Mouse (Mus musculus): Measurements from ENCODE around the gene 1700015F17Rik. TPM values are rescaled to one million over a fixed set of nuclear protein-coding genes. Genes with fewer than 3 reads are reported as not detected.
A peak's percentile ranks its signal among the peaks of the same experiment; 100 is the strongest.

The 1700015F17Rik gene
- polyA plus RNA-seq, 1 experiment from 2014 or later: not detected

- Histone ChIP-seq H3K27me3 (ENCODE audit: control insufficient read depth, insufficient read depth, low read length) (no peaks in the 10 kb centered on the region), H3K4me3 (replicated peaks; ENCODE audit: low read length) (no peak overlapping the region), H3K4me2 (replicated peaks) (no peak overlapping the region), H3K27ac (no peak overlapping the region), H3K36me3 (replicated peaks; ENCODE audit: control insufficient read depth, insufficient read depth) (no peaks in the 10 kb centered on the region), H3K9me3 (ENCODE audit: control insufficient read depth, low read length) (no peaks in the 10 kb centered on the region), H3K9ac (no peak overlapping the region), H3K4me1 (replicated peaks; ENCODE audit: control insufficient read depth, insufficient read depth, low read length) (0 out of 2 replicates have a peak, but pooled peaks cover 4% of the 10 kb centered on the region)
- ATAC-seq (ENCODE audit: low FRiP score) (no peak), DNase-seq (ENCODE audit: low spot score) (no peak)
- 82% methylated on average over 4 of the region's 4 CpGs for WGBS
Observed at GRCm38 (mm10) chr5:5503381-5503780, 24.4 kb upstream of the 1700015F17Rik start.

- H3K27me3 ChIP-seq (ENCODE audit: control insufficient read depth, insufficient read depth, low read length): no peaks in the 10 kb centered on the region
- H3K27ac ChIP-seq: no peak overlapping the region
- H3K4me1 ChIP-seq (replicated peaks; ENCODE audit: control insufficient read depth, insufficient read depth, low read length): no peaks in the 10 kb centered on the region
- ATAC-seq (ENCODE audit: low FRiP score) (no peak), DNase-seq (ENCODE audit: low spot score) (no peak)
- H3K36me3 ChIP-seq (replicated peaks; ENCODE audit: control insufficient read depth, insufficient read depth): no peaks in the 10 kb centered on the region
- H3K9ac ChIP-seq: no peak overlapping the region
- H3K9me3 ChIP-seq (ENCODE audit: control insufficient read depth, low read length): no peaks in the 10 kb centered on the region
- 78% methylated on average over 2 of the region's 2 CpGs for WGBS
- H3K4me3 ChIP-seq (replicated peaks; ENCODE audit: low read length): no peak overlapping the region
- H3K4me2 ChIP-seq (replicated peaks): no peak overlapping the region
Observed at GRCm38 (mm10) chr5:5501583-5501982, 22.6 kb upstream of the 1700015F17Rik start.

GRCm38 (mm10) chr5:5496393-5496792, 17.4 kb upstream of the 1700015F17Rik start:
- no peaks in the 10 kb centered on the region for H3K9me3 ChIP-seq (ENCODE audit: control insufficient read depth, low read length)
- H3K4me2 ChIP-seq (replicated peaks): no peak overlapping the region
- DNase-seq (ENCODE audit: low spot score) (no peak), ATAC-seq (ENCODE audit: low FRiP score) (no peak)
- WGBS: 50% methylated on average over 3 of the region's 3 CpGs
- H3K4me1 ChIP-seq (replicated peaks; ENCODE audit: control insufficient read depth, insufficient read depth, low read length): no peaks in the 10 kb centered on the region
- no peaks in the 10 kb centered on the region for H3K36me3 ChIP-seq (replicated peaks; ENCODE audit: control insufficient read depth, insufficient read depth)
- H3K27ac ChIP-seq: no peak overlapping the region
- H3K27me3 ChIP-seq (ENCODE audit: control insufficient read depth, insufficient read depth, low read length): no peaks in the 10 kb centered on the region
- H3K4me3 ChIP-seq (replicated peaks; ENCODE audit: low read length): no peak overlapping the region
- no peak overlapping the region for H3K9ac ChIP-seq

GRCm38 (mm10) chr5:5495042-5495441, 16.1 kb upstream of the 1700015F17Rik start:
- Histone ChIP-seq H3K27ac (no peak overlapping the region), H3K4me2 (replicated peaks) (no peak overlapping the region), H3K4me3 (replicated peaks; ENCODE audit: low read length) (no peak overlapping the region), H3K9ac (no peak overlapping the region), H3K9me3 (ENCODE audit: control insufficient read depth, low read length) (no peaks in the 10 kb centered on the region), H3K36me3 (replicated peaks; ENCODE audit: control insufficient read depth, insufficient read depth) (no peaks in the 10 kb centered on the region), H3K27me3 (ENCODE audit: control insufficient read depth, insufficient read depth, low read length) (no peaks in the 10 kb centered on the region), H3K4me1 (replicated peaks; ENCODE audit: control insufficient read depth, insufficient read depth, low read length) (no peaks in the 10 kb centered on the region)
- ATAC-seq (ENCODE audit: low FRiP score) (peak; percentile 32; the same call in 1 of the 2 replicates), DNase-seq (ENCODE audit: low spot score) (no peak)
- WGBS: 91% methylated on average over 4 of the region's 4 CpGs

- DNase-seq (ENCODE audit: low spot score) (peak; percentile 83), ATAC-seq (ENCODE audit: low FRiP score) (peak; percentile 65; the same call in 1 of the 2 replicates)
- Histone ChIP-seq H3K9me3 (ENCODE audit: control insufficient read depth, low read length) (no peaks in the 10 kb centered on the region), H3K27me3 (ENCODE audit: control insufficient read depth, insufficient read depth, low read length) (no peaks in the 10 kb centered on the region), H3K4me2 (replicated peaks) (no peak overlapping the region), H3K4me1 (replicated peaks; ENCODE audit: control insufficient read depth, insufficient read depth, low read length) (no peaks in the 10 kb centered on the region), H3K27ac (no peak overlapping the region), H3K36me3 (replicated peaks; ENCODE audit: control insufficient read depth, insufficient read depth) (no peaks in the 10 kb centered on the region), H3K4me3 (replicated peaks; ENCODE audit: low read length) (no peak overlapping the region), H3K9ac (no peak overlapping the region)
- WGBS: 44% methylated on average over 16 of the region's 16 CpGs
Observed at GRCm38 (mm10) chr5:5494269-5495005, 15.5 kb upstream of the 1700015F17Rik start.

- no peaks in the 10 kb centered on the region for H3K27me3 ChIP-seq (ENCODE audit: control insufficient read depth, insufficient read depth, low read length)
- H3K4me2 ChIP-seq (replicated peaks): no peak overlapping the region
- no peak overlapping the region for H3K9ac ChIP-seq
- H3K36me3 ChIP-seq (replicated peaks; ENCODE audit: control insufficient read depth, insufficient read depth): no peaks in the 10 kb centered on the region
- no peaks in the 10 kb centered on the region for H3K4me1 ChIP-seq (replicated peaks; ENCODE audit: control insufficient read depth, insufficient read depth, low read length)
- 97% methylated on average over 4 of the region's 4 CpGs for WGBS
- DNase-seq (ENCODE audit: low spot score) (no peak), ATAC-seq (ENCODE audit: low FRiP score) (no peak)
- H3K9me3 ChIP-seq (ENCODE audit: control insufficient read depth, low read length): no peaks in the 10 kb centered on the region
- H3K4me3 ChIP-seq (replicated peaks; ENCODE audit: low read length): no peak overlapping the region
- no peak overlapping the region for H3K27ac ChIP-seq
Observed at GRCm38 (mm10) chr5:5492163-5492562, 13.2 kb upstream of the 1700015F17Rik start.

GRCm38 (mm10) chr5:5486071-5486470, 7.1 kb upstream of the 1700015F17Rik start:
- no peak overlapping the region for H3K4me2 ChIP-seq (replicated peaks)
- H3K4me1 ChIP-seq (replicated peaks; ENCODE audit: control insufficient read depth, insufficient read depth, low read length): no peaks in the 10 kb centered on the region
- H3K9me3 ChIP-seq (ENCODE audit: control insufficient read depth, low read length): no peaks in the 10 kb centered on the region
- H3K27ac ChIP-seq: no peak overlapping the region
- no peaks in the 10 kb centered on the region for H3K36me3 ChIP-seq (replicated peaks; ENCODE audit: control insufficient read depth, insufficient read depth)
- no peak for ATAC-seq (ENCODE audit: low FRiP score)
- no peak overlapping the region for H3K4me3 ChIP-seq (replicated peaks; ENCODE audit: low read length)
- H3K27me3 ChIP-seq (ENCODE audit: control insufficient read depth, insufficient read depth, low read length): no peaks in the 10 kb centered on the region
- 36% methylated on average over 3 of the region's 3 CpGs for WGBS
- H3K9ac ChIP-seq: no peak overlapping the region
- DNase-seq (ENCODE audit: low spot score): no peak

GRCm38 (mm10) chr5:5483254-5483858, 4.4 kb upstream of the 1700015F17Rik start:
- H3K4me1 ChIP-seq (replicated peaks; ENCODE audit: control insufficient read depth, insufficient read depth, low read length): no peaks in the 10 kb centered on the region
- H3K9me3 ChIP-seq (ENCODE audit: control insufficient read depth, low read length): no peaks in the 10 kb centered on the region
- no peak for DNase-seq (ENCODE audit: low spot score)
- H3K9ac ChIP-seq: no peak overlapping the region
- 67% methylated on average over 9 of the region's 9 CpGs for WGBS
- no peaks in the 10 kb centered on the region for H3K27me3 ChIP-seq (ENCODE audit: control insufficient read depth, insufficient read depth, low read length)
- H3K4me3 ChIP-seq (replicated peaks; ENCODE audit: low read length): no peak overlapping the region
- H3K27ac ChIP-seq: no peak overlapping the region
- H3K4me2 ChIP-seq (replicated peaks): no peak overlapping the region
- no peaks in the 10 kb centered on the region for H3K36me3 ChIP-seq (replicated peaks; ENCODE audit: control insufficient read depth, insufficient read depth)
- ATAC-seq (ENCODE audit: low FRiP score): no peak

- Histone ChIP-seq H3K27ac (no peak overlapping the region), H3K4me2 (replicated peaks) (no peak overlapping the region), H3K27me3 (ENCODE audit: control insufficient read depth, insufficient read depth, low read length) (no peaks in the 10 kb centered on the region), H3K9me3 (ENCODE audit: control insufficient read depth, low read length) (no peaks in the 10 kb centered on the region), H3K36me3 (replicated peaks; ENCODE audit: control insufficient read depth, insufficient read depth) (no peaks in the 10 kb centered on the region), H3K4me3 (replicated peaks; ENCODE audit: low read length) (no peak overlapping the region), H3K9ac (no peak overlapping the region), H3K4me1 (replicated peaks; ENCODE audit: control insufficient read depth, insufficient read depth, low read length) (no peaks in the 10 kb centered on the region)
- peak; percentile 67 for DNase-seq (ENCODE audit: low spot score)
- 0% methylated on average over 1 of the region's 1 CpGs for WGBS
- ATAC-seq (ENCODE audit: low FRiP score): no peak
Observed at GRCm38 (mm10) chr5:5481662-5482061, 2.7 kb upstream of the 1700015F17Rik start.
